Mouse (Mus musculus): ENCODE data around the gene Mrps23. TPM values are rescaled to one million over a fixed set of nuclear protein-coding genes. Genes with fewer than 3 reads are reported as not detected.
"Not testable (repeated sequence)": the region's sequence is repeated elsewhere in the genome, so short reads cannot be mapped to it uniquely, and the experiment has no call there.

The Mrps23 gene
- polyA plus RNA-seq, 1 experiment from 2014 or later: 72.6 TPM

DNA sequence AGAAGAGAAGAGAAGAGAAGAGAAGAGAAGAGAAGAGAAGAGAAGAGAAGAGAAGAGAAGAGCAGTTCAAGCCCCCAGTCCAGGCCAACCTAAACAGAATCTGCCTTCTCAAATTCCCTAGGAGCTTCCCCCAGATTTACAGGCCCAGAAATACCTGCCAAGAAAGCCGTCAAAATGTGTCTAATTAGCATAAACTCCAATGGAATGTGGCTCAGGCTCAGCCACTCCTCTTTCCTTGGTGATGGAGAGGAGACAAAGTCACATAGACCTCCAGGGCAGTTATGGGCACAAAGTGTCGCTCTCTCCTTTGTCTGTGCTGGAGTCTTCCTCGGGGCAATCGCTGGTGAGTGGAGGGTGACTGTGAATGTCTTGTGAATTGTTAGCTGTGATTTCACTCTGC is 6.0 kb upstream of the Mrps23 start:
- H3K36me3 ChIP-seq (replicated peaks): no peaks in the 10 kb centered on the region
- H3K9me3 ChIP-seq: no peaks in the 10 kb centered on the region
- 25% methylated on average over 4 of the region's 4 CpGs for WGBS
- DNase-seq (ENCODE audit: extremely low spot score, low spot score): no peak
- H3K4me1 ChIP-seq: peaks cover 44% of the 10 kb centered on the region
- H3K27me3 ChIP-seq (ENCODE audit: poor library complexity, severe bottlenecking): peaks cover 41% of the 10 kb centered on the region
- no peak overlapping the region for H3K4me3 ChIP-seq
- H3K27ac ChIP-seq: no peak overlapping the region

DNA sequence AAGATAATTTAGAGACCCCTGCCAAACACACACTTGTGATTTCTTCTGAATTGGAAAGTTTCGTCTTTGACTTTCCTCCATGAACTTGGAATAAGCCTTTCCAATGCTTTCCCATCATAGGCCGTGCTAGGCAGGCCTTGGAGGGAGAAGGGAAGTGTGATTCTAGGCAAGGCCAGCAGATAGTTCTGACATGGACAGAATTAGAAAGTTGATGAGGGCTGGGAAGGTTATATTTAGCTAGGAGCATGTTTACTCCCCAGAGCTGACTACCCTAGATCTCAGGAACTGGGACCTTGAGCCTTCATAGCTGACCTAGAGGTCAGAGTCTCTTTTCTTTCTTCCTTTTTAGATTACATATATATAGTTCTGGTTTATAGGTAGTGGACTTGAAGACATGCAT is 3.0 kb upstream of the Mrps23 start:
- 83% methylated on average over 2 of the region's 2 CpGs for WGBS
- H3K9me3 ChIP-seq: no peaks in the 10 kb centered on the region
- H3K27ac ChIP-seq: no peak overlapping the region
- peaks cover 49% of the 10 kb centered on the region for H3K4me1 ChIP-seq
- no peak for DNase-seq (ENCODE audit: extremely low spot score, low spot score)
- H3K36me3 ChIP-seq (replicated peaks): peaks cover 5% of the 10 kb centered on the region
- H3K4me3 ChIP-seq: no peak overlapping the region
- peaks cover 15% of the 10 kb centered on the region for H3K27me3 ChIP-seq (ENCODE audit: poor library complexity, severe bottlenecking)

DNA sequence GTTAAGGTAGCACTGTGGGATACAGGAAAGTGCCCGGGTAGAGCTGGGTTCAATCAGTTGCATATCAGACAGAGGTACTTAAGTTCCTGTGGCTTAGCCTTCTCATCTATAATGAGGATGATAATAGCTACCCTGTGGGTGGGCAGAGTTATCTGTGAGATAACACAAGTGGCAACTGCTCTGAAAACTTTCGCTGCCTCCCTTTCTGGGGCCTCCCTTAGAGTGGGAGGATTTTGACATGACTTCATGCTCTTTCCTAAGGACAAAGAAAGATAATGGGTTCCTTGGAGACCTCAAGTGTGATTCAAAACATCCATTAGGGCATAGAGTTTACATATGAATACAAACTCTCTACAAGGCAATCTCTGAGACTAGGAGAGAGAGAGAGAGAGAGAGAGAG is 2.1 kb upstream of the Mrps23 start:
- no peak for DNase-seq (ENCODE audit: extremely low spot score, low spot score)
- peaks cover 15% of the 10 kb centered on the region; the same call in 1 of the 2 replicates for H3K27me3 ChIP-seq (ENCODE audit: poor library complexity, severe bottlenecking)
- H3K4me1 ChIP-seq: peaks cover 50% of the 10 kb centered on the region
- H3K27ac ChIP-seq: no peak overlapping the region
- WGBS: 11% methylated on average over 2 of the region's 2 CpGs
- no peaks in the 10 kb centered on the region for H3K9me3 ChIP-seq
- no peak overlapping the region for H3K4me3 ChIP-seq
- H3K36me3 ChIP-seq (replicated peaks): peaks cover 9% of the 10 kb centered on the region

DNA sequence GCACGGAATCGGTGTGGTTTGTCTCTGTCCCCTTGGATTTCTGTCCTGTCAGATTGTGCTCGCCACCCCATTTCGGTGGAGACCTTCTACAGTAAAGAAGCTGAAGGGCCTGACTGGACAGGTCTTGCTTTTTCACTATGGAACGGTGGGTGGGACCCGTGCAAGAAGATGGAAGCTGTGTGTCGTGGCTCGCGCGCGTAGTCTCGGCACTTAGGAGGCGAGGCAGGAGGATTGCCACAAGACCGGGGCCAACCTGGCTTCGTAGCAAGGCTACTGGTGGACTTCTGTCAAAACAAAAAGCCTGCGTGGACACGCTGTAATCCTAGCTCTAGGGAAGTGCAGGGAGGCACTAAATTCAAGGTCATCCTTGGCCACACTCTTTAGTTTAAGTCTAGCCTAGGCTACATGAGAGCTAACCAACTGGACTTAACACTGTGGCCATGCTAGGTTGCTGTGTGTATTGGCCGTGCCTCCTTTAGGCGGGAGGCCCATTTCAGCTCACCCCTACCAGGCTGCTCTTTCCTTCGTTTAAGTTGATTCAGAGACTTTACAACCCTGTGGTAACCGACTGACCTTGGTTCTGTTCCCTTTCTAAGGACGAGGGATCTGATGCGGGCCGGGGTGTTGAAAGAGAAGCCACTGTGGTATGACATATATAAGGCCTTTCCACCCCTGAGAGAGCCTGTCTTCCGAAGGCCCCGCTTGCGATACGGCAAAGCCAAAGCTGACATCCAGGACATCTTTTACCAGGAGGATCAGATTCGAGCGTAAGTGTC is 593 bp downstream of the Mrps23 start:
- peaks cover 37% of the 10 kb centered on the region for H3K4me1 ChIP-seq
- peak overlapping the region; percentile 92 for H3K27ac ChIP-seq
- H3K4me3 ChIP-seq: peak overlapping the region; percentile 76
- no peak for DNase-seq (ENCODE audit: extremely low spot score, low spot score)
- 33% methylated on average over 30 of the region's 30 CpGs for WGBS
- peaks cover 35% of the 10 kb centered on the region for H3K36me3 ChIP-seq (replicated peaks)
- no peaks in the 10 kb centered on the region for H3K9me3 ChIP-seq
- peaks cover 9% of the 10 kb centered on the region; the same call in 1 of the 2 replicates for H3K27me3 ChIP-seq (ENCODE audit: poor library complexity, severe bottlenecking)

DNA sequence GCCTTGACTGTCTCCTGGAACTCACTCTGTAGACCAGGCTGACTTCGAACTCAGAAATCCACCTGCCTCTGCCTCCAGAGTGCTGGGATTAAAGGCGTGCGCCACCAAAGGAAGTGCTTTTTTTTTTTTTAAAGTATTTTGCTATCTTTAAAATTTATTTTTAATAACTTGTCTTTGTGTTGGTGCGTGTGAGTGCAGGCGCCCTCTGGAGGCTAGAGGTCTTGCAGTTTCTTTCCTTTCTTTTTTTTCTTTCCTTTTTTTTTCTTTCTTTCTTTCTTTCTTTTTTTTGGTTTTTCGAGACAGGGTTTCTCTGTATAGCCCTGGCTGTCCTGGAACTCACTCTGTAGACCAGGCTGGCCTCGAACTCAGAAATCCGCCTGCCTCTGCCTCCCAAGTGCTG is 2.4 kb downstream of the Mrps23 start:
- H3K27ac ChIP-seq; H3K9me3 ChIP-seq; H3K4me3 ChIP-seq; DNase-seq (ENCODE audit: extremely low spot score, low spot score); H3K27me3 ChIP-seq (ENCODE audit: poor library complexity, severe bottlenecking): not testable (repeated sequence)
- H3K36me3 ChIP-seq (replicated peaks): peaks cover 52% of the 10 kb centered on the region
- peaks cover 35% of the 10 kb centered on the region for H3K4me1 ChIP-seq
- 88% methylated on average over 8 of the region's 8 CpGs for WGBS

DNA sequence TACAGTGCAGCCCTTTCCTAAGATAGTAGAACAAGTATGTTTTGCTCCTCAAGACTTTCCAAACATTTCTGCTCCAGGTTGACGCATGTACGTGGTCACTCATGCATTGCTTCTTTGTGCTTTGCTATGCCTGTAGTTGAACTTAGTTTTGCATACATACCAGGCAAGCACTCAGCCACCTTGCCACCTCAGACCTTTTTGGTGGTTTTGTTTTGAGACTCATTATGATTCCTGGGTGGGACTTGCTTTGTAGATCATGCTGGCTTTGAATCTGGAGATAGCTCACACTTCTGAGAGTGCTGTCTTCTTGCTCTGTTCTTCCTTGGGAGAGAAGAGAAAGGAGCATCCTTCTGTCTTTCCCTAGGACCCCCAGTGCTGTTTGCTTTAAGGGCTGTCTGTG is 3.5 kb downstream of the Mrps23 start:
- 95% methylated on average over 2 of the region's 2 CpGs for WGBS
- no peak for DNase-seq (ENCODE audit: extremely low spot score, low spot score)
- Histone ChIP-seq H3K4me1 (peaks cover 27% of the 10 kb centered on the region), H3K36me3 (replicated peaks) (peaks cover 58% of the 10 kb centered on the region), H3K27me3 (ENCODE audit: poor library complexity, severe bottlenecking) (no peaks in the 10 kb centered on the region), H3K9me3 (no peaks in the 10 kb centered on the region), H3K4me3 (no peak overlapping the region), H3K27ac (no peak overlapping the region)

DNA sequence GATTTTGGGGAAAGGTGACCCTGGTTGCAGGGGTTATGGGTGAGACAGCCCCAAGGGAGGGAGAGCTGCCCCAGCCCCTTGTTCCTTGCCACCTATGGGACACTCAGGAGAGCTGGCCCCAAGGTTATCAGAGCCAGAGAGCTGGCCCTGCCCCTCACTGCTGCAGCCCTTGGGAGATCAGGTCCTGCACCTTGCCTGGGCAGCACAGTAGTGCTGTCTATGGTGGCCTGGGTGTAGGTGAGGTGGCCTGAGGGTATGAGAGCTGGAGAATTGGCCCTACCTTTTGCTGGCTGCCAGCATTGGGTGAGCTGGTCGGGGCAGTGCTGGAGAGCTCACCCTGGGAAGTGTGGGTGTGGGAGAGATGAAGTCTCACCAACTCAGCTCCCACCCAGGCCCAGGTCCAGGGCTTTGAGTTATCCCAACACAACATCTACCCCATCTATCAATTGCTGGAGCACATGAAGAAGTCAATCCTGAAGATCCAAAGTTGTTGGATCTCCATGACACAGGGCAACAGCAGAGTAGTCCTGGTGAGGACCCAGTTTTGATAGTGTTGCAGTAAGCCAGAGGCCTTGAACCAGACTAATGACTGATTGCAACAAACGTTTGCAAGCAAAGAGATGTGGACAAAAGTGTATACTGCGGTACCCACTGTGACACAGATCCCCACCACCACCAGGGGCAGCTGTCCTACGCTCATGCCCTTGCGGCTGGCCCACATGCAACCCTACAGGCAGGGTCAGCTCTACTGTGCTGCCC is 7.8 kb downstream of the Mrps23 start:
- H3K27ac ChIP-seq: no peak overlapping the region
- no peaks in the 10 kb centered on the region for H3K9me3 ChIP-seq
- H3K36me3 ChIP-seq (replicated peaks): peaks cover 50% of the 10 kb centered on the region

DNA sequence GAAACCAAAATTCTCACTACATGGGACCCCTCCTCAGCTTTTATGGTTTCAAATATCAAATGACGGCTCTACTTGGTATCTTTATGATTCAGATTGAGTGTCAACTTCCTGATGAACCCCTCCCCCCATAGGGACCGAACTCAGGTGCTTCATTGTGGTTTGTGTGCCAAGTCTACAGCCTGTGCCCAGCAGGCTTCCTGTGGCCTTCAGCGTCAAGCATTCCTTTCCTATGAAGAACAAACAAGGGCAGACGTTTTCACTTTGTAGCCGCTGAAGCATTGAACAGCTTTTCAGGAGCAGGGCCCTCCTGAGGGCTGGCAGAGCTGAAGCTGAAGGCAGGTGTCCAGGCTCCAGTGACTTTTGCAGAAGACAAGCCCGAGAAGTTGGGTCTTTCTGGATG is 9.6 kb downstream of the Mrps23 start:
- DNase-seq (ENCODE audit: extremely low spot score, low spot score): no peak
- H3K4me1 ChIP-seq: peaks cover 29% of the 10 kb centered on the region
- H3K27ac ChIP-seq: 0 out of 2 replicates have a peak overlapping the region, but pooled peaks have one; percentile 40
- H3K36me3 ChIP-seq (replicated peaks): peaks cover 34% of the 10 kb centered on the region
- whole genome bisulfite sequencing: 70% methylated on average over 6 of the region's 6 CpGs
- H3K27me3 ChIP-seq (ENCODE audit: poor library complexity, severe bottlenecking): peaks cover 22% of the 10 kb centered on the region
- no peak overlapping the region for H3K4me3 ChIP-seq
- no peaks in the 10 kb centered on the region for H3K9me3 ChIP-seq

More for the DNA sequence above, 7.8 kb downstream of the Mrps23 start:
- WGBS: 90% methylated on average over 5 of the region's 5 CpGs
- Histone ChIP-seq H3K27me3 (ENCODE audit: poor library complexity, severe bottlenecking) (peaks cover 10% of the 10 kb centered on the region; the same call in 1 of the 2 replicates), H3K4me1 (peaks cover 29% of the 10 kb centered on the region), H3K4me3 (no peak overlapping the region)
- no peak for DNase-seq (ENCODE audit: extremely low spot score, low spot score)

DNA sequence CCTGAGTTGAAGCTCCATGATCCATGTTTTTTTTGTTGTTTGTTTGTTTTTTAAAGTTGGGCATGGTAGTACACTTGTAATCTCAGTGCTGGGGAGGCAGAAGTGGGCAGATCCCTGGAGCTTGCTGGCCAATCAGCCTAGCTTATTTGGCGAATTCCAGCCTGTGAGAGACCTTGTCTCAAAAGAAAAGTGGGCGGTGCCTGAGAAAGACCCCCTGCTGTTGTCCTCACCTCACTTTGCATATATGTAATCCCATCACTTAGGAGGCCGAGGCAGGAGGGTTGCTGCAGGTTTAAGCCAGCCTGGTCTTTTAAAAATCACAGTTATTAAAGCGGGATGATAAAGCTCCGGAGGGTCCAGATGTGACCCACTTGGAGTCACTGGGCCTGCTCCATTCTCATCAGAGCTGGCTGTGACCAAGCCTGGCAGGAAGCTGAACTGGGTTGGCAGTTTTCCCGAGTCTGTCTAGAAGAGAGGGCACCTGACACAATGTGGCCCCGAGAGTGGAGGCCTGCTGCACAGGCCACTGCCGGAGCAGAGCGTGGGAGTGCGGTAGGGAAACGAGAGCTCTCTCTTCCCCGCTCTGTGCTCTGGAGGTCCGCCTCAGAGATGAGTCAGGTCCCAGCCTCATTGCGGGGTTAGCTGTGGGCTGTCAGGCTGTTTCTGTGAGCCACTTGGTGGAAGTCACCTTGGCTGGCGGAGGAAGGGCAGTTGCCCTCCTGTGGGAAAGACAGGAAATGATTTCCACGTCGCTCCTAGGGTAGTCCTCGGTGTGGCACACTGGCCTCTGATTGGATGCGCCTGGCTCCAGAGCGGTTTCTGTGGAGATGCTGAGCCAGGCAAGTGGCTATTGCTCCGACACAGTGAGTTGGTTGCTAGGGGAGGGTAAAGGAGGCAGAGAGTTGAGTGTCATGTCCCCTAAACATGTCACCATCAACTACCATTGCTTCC is 11.0 kb downstream of the Mrps23 start:
- Histone ChIP-seq H3K4me1 (peaks cover 29% of the 10 kb centered on the region), H3K36me3 (replicated peaks) (peaks cover 20% of the 10 kb centered on the region), H3K27ac (0 out of 2 replicates have a peak overlapping the region, but pooled peaks have one; percentile 12), H3K4me3 (no peak overlapping the region), H3K27me3 (ENCODE audit: poor library complexity, severe bottlenecking) (peaks cover 24% of the 10 kb centered on the region), H3K9me3 (no peaks in the 10 kb centered on the region)
- 74% methylated on average over 21 of the region's 21 CpGs for WGBS
- no peak for DNase-seq (ENCODE audit: extremely low spot score, low spot score)

DNA sequence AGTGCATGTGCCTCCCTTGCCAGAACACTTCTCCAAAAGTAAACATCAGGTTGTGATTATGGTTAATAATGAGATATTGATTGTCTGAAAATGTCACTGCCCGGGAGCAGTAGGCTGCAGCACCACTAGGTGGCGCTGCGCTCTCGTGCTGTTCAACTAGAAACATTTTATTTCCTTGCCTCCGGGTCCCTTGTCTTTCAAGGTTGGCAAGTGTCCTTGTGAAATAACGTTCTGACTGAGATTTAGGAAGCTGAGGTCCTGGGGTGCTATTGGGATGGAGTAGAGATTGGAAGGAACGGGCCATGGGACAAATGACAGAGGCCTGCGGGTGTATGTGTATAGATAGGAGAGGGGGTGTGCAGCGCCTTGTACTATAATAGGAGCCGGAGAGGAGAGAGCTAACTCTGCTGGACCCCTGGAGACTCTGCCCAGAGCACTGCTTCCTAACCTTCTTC is 12.1 kb downstream of the Mrps23 start:
- H3K4me3 ChIP-seq: no peak overlapping the region

DNA sequence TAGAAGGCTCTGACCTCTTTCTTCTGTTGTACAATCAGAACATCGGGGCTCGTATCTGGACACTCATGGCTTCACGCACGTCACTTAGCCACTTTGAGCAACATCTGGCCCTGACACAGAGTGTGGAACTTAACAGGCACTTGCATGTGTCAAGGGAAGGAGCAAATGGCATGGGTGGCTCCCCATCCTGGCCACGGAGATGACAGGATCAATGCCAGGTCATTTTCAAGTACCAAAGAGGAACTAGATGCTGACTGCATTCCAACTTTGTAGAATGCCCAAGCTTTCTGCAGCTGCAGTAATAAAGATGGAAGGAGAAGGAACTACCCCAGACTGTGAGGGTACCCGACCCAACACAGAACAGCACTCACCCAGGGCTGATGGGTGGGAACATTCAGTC is 14.0 kb downstream of the Mrps23 start:
- no peaks in the 10 kb centered on the region for H3K9me3 ChIP-seq
- no peak overlapping the region for H3K4me3 ChIP-seq
- H3K27me3 ChIP-seq (ENCODE audit: poor library complexity, severe bottlenecking): peaks cover 24% of the 10 kb centered on the region
- no peak for DNase-seq (ENCODE audit: extremely low spot score, low spot score)
- H3K36me3 ChIP-seq (replicated peaks): no peaks in the 10 kb centered on the region
- 92% methylated on average over 6 of the region's 6 CpGs for WGBS
- H3K27ac ChIP-seq: 0 out of 2 replicates have a peak overlapping the region, but pooled peaks have one; percentile 51
- H3K4me1 ChIP-seq: peaks cover 29% of the 10 kb centered on the region

More for the DNA sequence above, 12.1 kb downstream of the Mrps23 start:
- 23% methylated on average over 10 of the region's 10 CpGs for WGBS
- Histone ChIP-seq H3K9me3 (no peaks in the 10 kb centered on the region), H3K4me1 (peaks cover 29% of the 10 kb centered on the region), H3K36me3 (replicated peaks) (peaks cover 9% of the 10 kb centered on the region), H3K27ac (peak overlapping the region; percentile 76), H3K27me3 (ENCODE audit: poor library complexity, severe bottlenecking) (peaks cover 24% of the 10 kb centered on the region)
- peak; percentile 77 for DNase-seq (ENCODE audit: extremely low spot score, low spot score)

DNA sequence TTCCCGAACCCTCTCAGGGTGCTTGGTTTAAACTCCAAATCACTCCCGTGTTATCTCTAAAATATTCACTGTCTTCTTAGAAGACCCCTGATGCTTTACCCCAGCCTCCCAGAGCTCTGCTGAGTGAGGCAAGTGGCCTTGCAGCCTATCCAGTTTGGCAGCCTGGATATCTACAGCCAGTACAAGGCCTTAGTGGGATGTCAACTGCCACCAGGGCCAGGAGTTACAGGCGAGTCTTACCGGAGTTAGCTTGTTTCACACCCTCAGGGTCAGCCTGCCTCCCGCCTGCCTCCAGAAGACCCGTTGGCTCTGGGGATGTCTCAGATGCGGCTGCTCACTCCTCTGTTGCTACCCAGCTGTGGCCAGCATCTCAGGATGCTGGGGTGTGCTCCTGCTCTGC is 14.4 kb downstream of the Mrps23 start:
- 70% methylated on average over 7 of the region's 7 CpGs for WGBS
- H3K4me3 ChIP-seq: no peak overlapping the region
- peaks cover 24% of the 10 kb centered on the region for H3K27me3 ChIP-seq (ENCODE audit: poor library complexity, severe bottlenecking)
- no peaks in the 10 kb centered on the region for H3K36me3 ChIP-seq (replicated peaks)
- peaks cover 29% of the 10 kb centered on the region for H3K4me1 ChIP-seq
- peak overlapping the region; percentile 51; the same call in 1 of the 2 replicates for H3K27ac ChIP-seq
- no peak for DNase-seq (ENCODE audit: extremely low spot score, low spot score)
- H3K9me3 ChIP-seq: no peaks in the 10 kb centered on the region

Data from forebrain, embryonic 10.5 days (tissue).